Mouse (Mus musculus) G1E (cell line): ENCODE measurements around the gene Map7. TPM values are rescaled to one million over a fixed set of nuclear protein-coding genes. Genes with fewer than 3 reads are reported as not detected.

Experiments
- ATAC-seq: 2 replicates; pipeline ENCODE4 v1.8.0; 2016; ENCODE audit warnings: mild to moderate bottlenecking; ENCODE audit not compliant: insufficient number of reproducible peaks, poor library complexity, low FRiP score, severe bottlenecking; ENCODE audit errors: extremely low read depth
- DNase-seq: peaks from one replicate; pipeline ENCODE4 v3.0.0; 2012; ENCODE audit warnings: low spot score
- H3K27me3 ChIP-seq: 2 replicates; pipeline ENCODE4 v1.6.1; 2012; ENCODE audit warnings: mild to moderate bottlenecking, low read length, inconsistent platforms; ENCODE audit not compliant: insufficient read depth
- H3K36me3 ChIP-seq: replicated peaks from 2 replicates; pipeline ENCODE3; 2012; ENCODE audit warnings: mild to moderate bottlenecking, inconsistent platforms
- H3K4me1 ChIP-seq: 2 replicates; pipeline ENCODE4 v1.6.1; 2012; ENCODE audit warnings: low read depth, low read length, inconsistent platforms, mixed read lengths; ENCODE audit not compliant: insufficient read depth
- H3K4me3 ChIP-seq: 2 replicates; pipeline ENCODE4 v1.5.1; 2012; ENCODE audit warnings: low read depth, mild to moderate bottlenecking, inconsistent platforms, low read length, moderate library complexity, mixed read lengths
- H3K9me3 ChIP-seq: replicated peaks from 2 replicates; pipeline ENCODE4 v1.6.1; 2012; ENCODE audit warnings: inconsistent platforms
- CTCF ChIP-seq: IDR thresholded peaks from 2 replicates; pipeline ENCODE4 v1.5.1; 2012; ENCODE audit warnings: low read depth, low read length, inconsistent platforms, mixed read lengths
- GATA1 ChIP-seq: IDR thresholded peaks from 2 replicates; pipeline ENCODE4 v1.6.1; 2012; ENCODE audit warnings: borderline replicate concordance, low read length, inconsistent platforms, mixed read lengths
- GATA2 ChIP-seq: IDR thresholded peaks from 2 replicates; pipeline ENCODE4 v1.6.1; 2012; ENCODE audit warnings: low read depth, low read length, inconsistent platforms, borderline replicate concordance
- POLR2AphosphoS5 ChIP-seq: IDR thresholded peaks from 2 replicates; pipeline ENCODE4 v1.6.1; 2012; ENCODE audit warnings: low read depth, low read length, inconsistent platforms; ENCODE audit not compliant: insufficient replicate concordance
- TAL1 ChIP-seq: conservative IDR thresholded peaks from 2 replicates; pipeline ENCODE4 v1.6.1; 2012; ENCODE audit warnings: low read depth, low read length, inconsistent platforms, mixed read lengths
- polyA plus RNA-seq: library from polyadenylated mRNA; stranded (reverse); fragments of >175 nt; gene quantifications from 2 replicates; pipeline ENCODE4 v1.2.3, GENCODE M21; 2012
- total RNA-seq, 2 experiments: library from RNA; stranded (forward) in 1 of 2; stranded (reverse) in 1 of 2; fragments of 200-1000 nt in 1 of 2; fragments of >200 nt in 1 of 2; fragmentation: Nextera tagmentation in 1 of 2; gene quantifications; 2 replicates each; pipeline ENCODE4 v1.2.3; 2014 to 2017

Gene Map7
- total and polyA plus RNA-seq, 3 experiments = 2.5 to 2.6 TPM; not detected in 1

DNA sequence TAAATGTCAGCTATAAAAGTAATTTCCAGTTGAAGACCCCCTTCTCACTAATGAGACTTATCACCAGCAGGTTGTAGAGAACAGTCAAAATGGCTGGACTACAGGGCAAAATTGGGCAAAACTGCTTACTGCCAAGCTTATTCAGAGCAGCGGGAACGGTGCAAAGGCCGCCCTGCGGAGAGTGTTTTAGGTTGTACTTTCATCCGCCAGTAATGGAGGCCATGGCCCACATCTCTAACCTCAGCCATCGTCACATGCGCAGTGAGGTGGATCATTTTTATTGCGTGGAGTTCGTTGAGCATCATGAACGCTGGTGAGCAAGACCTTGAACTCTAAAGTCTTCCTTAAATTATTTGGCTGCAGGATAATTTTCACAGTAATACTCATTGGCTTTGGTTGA is 100.8 kb downstream of the Map7 start:
- Histone ChIP-seq H3K9me3 (no peaks in the 10 kb centered on the region), H3K27me3 (peaks cover 4% of the 10 kb centered on the region), H3K4me3 (no peak overlapping the region), H3K36me3 (peaks cover 3% of the 10 kb centered on the region), H3K4me1 (no peaks in the 10 kb centered on the region)
- DNase-seq = no peak
- ATAC-seq = no peak
- TF ChIP-seq CTCF = no peak
- TF ChIP-seq TAL1 = no peak
- TF ChIP-seq GATA1 = no peak
- TF ChIP-seq GATA2 = no peak
- TF ChIP-seq POLR2AphosphoS5 = no peak

DNA sequence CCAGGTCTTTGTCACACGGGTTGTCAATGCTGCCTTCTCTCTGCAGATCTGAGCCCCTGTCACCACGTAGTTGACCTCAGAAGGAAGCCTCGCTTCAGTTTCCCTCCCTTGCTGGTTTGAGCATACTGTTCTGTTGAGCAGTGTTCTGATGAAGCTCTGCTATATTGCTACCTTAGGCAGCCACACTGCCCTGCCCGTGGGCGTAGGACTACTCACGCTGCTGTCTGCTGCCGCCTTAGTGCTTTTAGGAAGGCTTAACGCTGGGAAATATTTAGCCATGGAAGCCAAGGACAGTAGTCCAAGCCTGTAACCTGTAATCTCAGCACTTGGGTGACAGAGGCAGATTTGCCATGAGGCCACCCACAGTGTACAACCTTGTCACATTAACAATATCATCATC is 107.3 kb downstream of the Map7 start:
- no peaks in the 10 kb centered on the region for H3K9me3 ChIP-seq
- peaks cover 22% of the 10 kb centered on the region for H3K4me1 ChIP-seq
- no peak for TF ChIP-seq POLR2AphosphoS5
- TF ChIP-seq GATA1 = no peak
- TF ChIP-seq GATA2 = no peak
- TF ChIP-seq TAL1 = no peak
- TF ChIP-seq CTCF = no peak
- H3K36me3 ChIP-seq = no peaks in the 10 kb centered on the region
- H3K27me3 ChIP-seq = peaks cover 5% of the 10 kb centered on the region; the same call in 1 of the 2 replicates
- ATAC-seq (no peak), DNase-seq (no peak)
- H3K4me3 ChIP-seq = no peak overlapping the region

DNA sequence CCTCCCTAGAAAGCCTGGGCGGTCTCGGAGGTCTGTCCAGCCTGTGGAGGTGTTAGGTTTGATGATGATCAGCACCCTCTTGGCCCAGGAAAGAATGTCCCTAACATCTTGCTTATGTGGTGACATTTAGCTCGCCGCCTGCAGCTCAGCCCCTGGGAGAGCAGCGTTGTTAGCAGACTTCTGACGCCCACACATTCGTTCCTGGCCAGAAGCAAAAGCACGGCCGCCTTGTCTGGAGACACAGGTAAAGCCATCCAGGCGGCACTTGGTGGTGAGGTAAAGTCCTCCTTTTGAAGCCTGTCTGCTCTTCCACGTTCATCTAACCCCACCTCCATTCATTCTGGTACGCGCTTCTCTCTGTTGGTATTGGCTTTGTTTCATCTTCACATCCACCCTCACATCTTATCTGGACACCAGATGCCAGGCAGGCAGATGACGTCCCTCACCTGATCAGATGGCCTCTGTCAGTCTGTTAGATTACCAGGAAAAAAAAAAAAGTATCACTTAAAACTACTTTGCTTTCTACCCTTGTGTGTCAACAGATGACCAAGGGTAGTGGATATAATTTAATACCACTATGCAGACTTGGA is 108.9 kb downstream of the Map7 start:
- TF ChIP-seq GATA2 (no peak), TAL1 (peak; percentile 32; the same call in 1 of the 2 replicates)
- Histone ChIP-seq H3K9me3 (no peaks in the 10 kb centered on the region), H3K36me3 (no peaks in the 10 kb centered on the region), H3K27me3 (peaks cover 3% of the 10 kb centered on the region; the same call in 1 of the 2 replicates), H3K4me3 (no peak overlapping the region), H3K4me1 (peaks cover 22% of the 10 kb centered on the region)
- DNase-seq (no peak), ATAC-seq (no peak)

DNA sequence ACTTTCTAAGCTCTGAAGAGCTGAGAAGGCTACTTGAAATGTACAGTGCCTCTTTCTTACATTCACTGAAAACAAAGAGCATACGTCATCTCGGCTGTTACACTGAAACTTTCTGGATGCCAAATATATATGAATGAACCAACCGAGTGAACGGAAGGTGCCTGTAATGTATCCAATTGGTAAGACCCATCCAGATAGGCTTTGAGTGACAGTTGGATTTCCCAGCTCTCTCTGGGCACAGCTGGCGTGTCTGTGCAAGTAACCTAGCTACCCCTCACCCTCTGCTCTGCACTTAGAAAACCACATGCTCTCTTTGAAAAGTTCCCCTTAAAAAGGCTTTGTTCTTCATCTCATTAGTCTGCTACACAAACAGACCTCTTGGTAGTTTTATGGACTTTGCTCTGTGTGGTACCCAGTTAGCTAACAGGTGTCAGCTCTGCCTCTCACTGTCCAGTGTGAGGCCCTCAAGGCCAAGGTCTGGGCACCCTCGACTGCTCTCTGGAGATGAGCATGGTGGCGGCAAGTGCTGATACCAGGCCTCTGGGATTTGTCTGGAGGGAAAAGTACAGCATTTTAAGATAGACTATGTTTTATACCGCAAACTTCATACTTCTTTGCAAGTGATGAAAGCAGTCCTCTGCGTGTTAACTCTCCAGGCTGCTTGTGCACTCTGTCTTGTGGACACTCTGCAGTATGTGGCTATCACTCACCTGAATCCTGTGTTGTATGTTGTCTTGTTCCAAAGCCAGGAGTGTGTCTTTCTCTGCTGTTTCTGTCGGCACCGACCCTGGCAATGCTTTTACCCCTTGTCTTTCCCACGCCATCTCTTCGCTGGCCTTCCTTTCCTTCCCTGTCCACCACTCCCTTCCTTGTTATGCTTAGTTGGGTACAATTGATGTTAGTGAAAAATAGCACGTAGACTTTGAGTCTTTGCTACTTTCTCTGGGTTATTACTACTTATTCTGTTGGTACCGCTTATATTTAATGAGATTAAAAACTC is 109.8 kb downstream of the Map7 start:
- Histone ChIP-seq H3K4me1 (peaks cover 22% of the 10 kb centered on the region), H3K36me3 (no peaks in the 10 kb centered on the region), H3K27me3 (peaks cover 3% of the 10 kb centered on the region; the same call in 1 of the 2 replicates), H3K9me3 (no peaks in the 10 kb centered on the region), H3K4me3 (no peak overlapping the region)
- TF ChIP-seq TAL1 (no peak), GATA2 (no peak), CTCF (no peak), POLR2AphosphoS5 (no peak), GATA1 (no peak)
- no peak for DNase-seq
- ATAC-seq = no peak

DNA sequence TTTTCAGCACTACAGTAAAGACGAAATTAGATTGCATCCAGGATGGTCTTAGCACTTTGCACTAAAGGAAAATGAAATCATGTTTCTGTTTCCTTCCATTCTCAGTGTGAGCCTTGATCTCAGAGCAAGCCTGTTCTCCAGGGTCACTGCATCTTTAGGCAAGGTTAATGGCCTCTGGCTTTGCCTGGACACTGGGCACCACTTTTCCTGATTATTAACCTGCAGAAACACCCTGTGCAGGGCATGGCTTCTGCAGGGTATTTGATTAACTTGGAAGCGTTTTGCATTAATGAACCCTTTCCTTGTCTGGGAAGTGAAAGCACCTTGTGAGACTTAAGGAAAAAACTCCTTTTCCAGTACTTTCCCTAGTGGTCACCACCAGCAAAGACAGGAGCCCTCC is 111.2 kb downstream of the Map7 start:
- Histone ChIP-seq H3K4me3 (no peak overlapping the region), H3K9me3 (no peaks in the 10 kb centered on the region), H3K36me3 (no peaks in the 10 kb centered on the region), H3K4me1 (peaks cover 22% of the 10 kb centered on the region), H3K27me3 (peaks cover 3% of the 10 kb centered on the region; the same call in 1 of the 2 replicates)
- TF ChIP-seq POLR2AphosphoS5 (no peak), CTCF (no peak), GATA2 (no peak), TAL1 (no peak), GATA1 (no peak)
- ATAC-seq = no peak
- no peak for DNase-seq

DNA sequence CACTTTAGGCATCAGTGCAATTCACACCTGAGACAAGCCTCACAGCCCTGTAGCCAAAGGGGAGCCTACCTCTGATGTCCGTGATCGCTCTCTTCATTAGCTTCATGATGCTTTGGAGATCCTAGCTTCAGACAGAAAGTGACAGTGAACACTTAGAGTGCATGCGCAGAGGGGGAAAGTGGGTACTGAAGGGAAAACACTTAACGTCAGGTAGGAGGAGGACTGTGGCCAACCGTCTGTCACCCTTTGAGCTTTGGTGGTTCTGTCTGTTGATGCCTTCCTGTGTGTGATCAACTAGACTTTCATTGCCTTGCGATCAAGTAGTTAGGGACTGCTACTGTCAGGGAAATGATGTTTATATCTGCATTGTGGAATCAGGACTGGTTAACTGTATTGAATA is 114.6 kb downstream of the Map7 start:
- H3K36me3 ChIP-seq = no peaks in the 10 kb centered on the region
- no peak overlapping the region for H3K4me3 ChIP-seq
- peaks cover 5% of the 10 kb centered on the region; the same call in 1 of the 2 replicates for H3K4me1 ChIP-seq
- DNase-seq = no peak
- no peak for ATAC-seq
- H3K27me3 ChIP-seq = no peaks in the 10 kb centered on the region
- TF ChIP-seq GATA2 (no peak), CTCF (no peak), TAL1 (no peak), GATA1 (no peak), POLR2AphosphoS5 (no peak)
- no peaks in the 10 kb centered on the region for H3K9me3 ChIP-seq
